Mouse (Mus musculus): Measurements from ENCODE around the gene Glg1. TPM values are rescaled to one million over a fixed set of nuclear protein-coding genes. Genes with fewer than 3 reads are reported as not detected.
"Not testable (repeated sequence)": the region's sequence is repeated elsewhere in the genome, so short reads cannot be mapped to it uniquely, and the experiment has no call there.

Gene Glg1
- polyA plus RNA-seq, 1 experiment from 2014 or later, result 85.1 TPM

GRCm38 (mm10) chr8:111248136-111248535 lies 10.9 kb downstream of the Glg1 start:
- Histone ChIP-seq H3K36me3 (ENCODE audit: control insufficient read depth, insufficient read depth, low read length) (no peaks in the 10 kb centered on the region), H3K4me3 (ENCODE audit: control insufficient read depth in 1 of 2, insufficient read depth in 1 of 2, low read depth in 1 of 2, low read length in 2 of 2) (no peak overlapping the region), H3K9me3 (ENCODE audit: control insufficient read depth, low read length) (no peaks in the 10 kb centered on the region), H3K4me2 (ENCODE audit: low read length) (no peak overlapping the region), H3K27me3 (ENCODE audit: control insufficient read depth, insufficient read depth, low read length) (no peaks in the 10 kb centered on the region), H3K9ac (ENCODE audit: low read length) (no peak overlapping the region), H3K4me1 (ENCODE audit: control insufficient read depth in 2 of 2, insufficient read depth in 2 of 2, low read length in 2 of 2) (peaks cover 0 to 5% of the 10 kb centered on the region in 2 experiments; a peak in 2 of 4 replicates), H3K27ac (replicated peaks in 1 of 2; ENCODE audit: control insufficient read depth in 1 of 2, insufficient read depth in 1 of 2, low read depth in 2 of 2, low read length in 2 of 2) (no peak overlapping the region)
- ATAC-seq (ENCODE audit: insufficient number of reproducible peaks, insufficient read depth, low FRiP score, low read depth), result no peak

GRCm38 (mm10) chr8:111246864-111247263 lies 12.2 kb downstream of the Glg1 start:
- not testable (repeated sequence) for H3K4me1 ChIP-seq (ENCODE audit: control insufficient read depth in 2 of 2, insufficient read depth in 2 of 2, low read length in 2 of 2); H3K36me3 ChIP-seq (ENCODE audit: control insufficient read depth, insufficient read depth, low read length); H3K4me2 ChIP-seq (ENCODE audit: low read length); H3K27me3 ChIP-seq (ENCODE audit: control insufficient read depth, insufficient read depth, low read length); ATAC-seq (ENCODE audit: insufficient number of reproducible peaks, insufficient read depth, low FRiP score, low read depth); H3K9me3 ChIP-seq (ENCODE audit: control insufficient read depth, low read length); H3K4me3 ChIP-seq (ENCODE audit: control insufficient read depth in 1 of 2, insufficient read depth in 1 of 2, low read depth in 1 of 2, low read length in 2 of 2); H3K9ac ChIP-seq (ENCODE audit: low read length); H3K27ac ChIP-seq (replicated peaks in 1 of 2; ENCODE audit: control insufficient read depth in 1 of 2, insufficient read depth in 1 of 2, low read depth in 2 of 2, low read length in 2 of 2)
- 87% methylated on average over 1 of the region's 1 CpGs for WGBS

GRCm38 (mm10) chr8:111246287-111246830 lies 12.7 kb downstream of the Glg1 start:
- Histone ChIP-seq H3K9me3 (ENCODE audit: control insufficient read depth, low read length) (no peaks in the 10 kb centered on the region), H3K4me3 (ENCODE audit: control insufficient read depth in 1 of 2, insufficient read depth in 1 of 2, low read depth in 1 of 2, low read length in 2 of 2) (no peak overlapping the region), H3K9ac (ENCODE audit: low read length) (no peak overlapping the region), H3K36me3 (ENCODE audit: control insufficient read depth, insufficient read depth, low read length) (no peaks in the 10 kb centered on the region), H3K4me2 (ENCODE audit: low read length) (no peak overlapping the region), H3K27me3 (ENCODE audit: control insufficient read depth, insufficient read depth, low read length) (no peaks in the 10 kb centered on the region), H3K27ac (replicated peaks in 1 of 2; ENCODE audit: control insufficient read depth in 1 of 2, insufficient read depth in 1 of 2, low read depth in 2 of 2, low read length in 2 of 2) (no peak overlapping the region), H3K4me1 (ENCODE audit: control insufficient read depth in 2 of 2, insufficient read depth in 2 of 2, low read length in 2 of 2) (peaks cover 0 to 5% of the 10 kb centered on the region in 2 experiments; a peak in 2 of 4 replicates)
- ATAC-seq (ENCODE audit: insufficient number of reproducible peaks, insufficient read depth, low FRiP score, low read depth), result no peak
- WGBS, result 60% methylated on average over 4 of the region's 4 CpGs

- H3K36me3 ChIP-seq (ENCODE audit: control insufficient read depth, insufficient read depth, low read length), result no peaks in the 10 kb centered on the region
- peaks cover 3 to 11% of the 10 kb centered on the region in 2 experiments; a peak in 1 of 4 replicates for H3K4me1 ChIP-seq (ENCODE audit: control insufficient read depth in 2 of 2, insufficient read depth in 2 of 2, low read length in 2 of 2)
- ATAC-seq (ENCODE audit: insufficient number of reproducible peaks, insufficient read depth, low FRiP score, low read depth), result no peak
- H3K4me2 ChIP-seq (ENCODE audit: low read length), result no peak overlapping the region
- H3K9ac ChIP-seq (ENCODE audit: low read length), result no peak overlapping the region
- no peak overlapping the region for H3K27ac ChIP-seq (replicated peaks in 1 of 2; ENCODE audit: control insufficient read depth in 1 of 2, insufficient read depth in 1 of 2, low read depth in 2 of 2, low read length in 2 of 2)
- 73% methylated on average over 3 of the region's 3 CpGs for WGBS
- no peaks in the 10 kb centered on the region for H3K27me3 ChIP-seq (ENCODE audit: control insufficient read depth, insufficient read depth, low read length)
- H3K9me3 ChIP-seq (ENCODE audit: control insufficient read depth, low read length), result no peaks in the 10 kb centered on the region
- no peak overlapping the region for H3K4me3 ChIP-seq (ENCODE audit: control insufficient read depth in 1 of 2, insufficient read depth in 1 of 2, low read depth in 1 of 2, low read length in 2 of 2)
Measured at GRCm38 (mm10) chr8:111237301-111237700, 21.7 kb downstream of the Glg1 start.

GRCm38 (mm10) chr8:111233730-111234129 lies 25.3 kb downstream of the Glg1 start:
- no peak overlapping the region for H3K27ac ChIP-seq (replicated peaks in 1 of 2; ENCODE audit: control insufficient read depth in 1 of 2, insufficient read depth in 1 of 2, low read depth in 2 of 2, low read length in 2 of 2)
- H3K9ac ChIP-seq (ENCODE audit: low read length), result no peak overlapping the region
- peaks cover 3 to 11% of the 10 kb centered on the region in 2 experiments; a peak in 1 of 4 replicates for H3K4me1 ChIP-seq (ENCODE audit: control insufficient read depth in 2 of 2, insufficient read depth in 2 of 2, low read length in 2 of 2)
- no peak overlapping the region for H3K4me2 ChIP-seq (ENCODE audit: low read length)
- no peaks in the 10 kb centered on the region for H3K27me3 ChIP-seq (ENCODE audit: control insufficient read depth, insufficient read depth, low read length)
- H3K4me3 ChIP-seq (ENCODE audit: control insufficient read depth in 1 of 2, insufficient read depth in 1 of 2, low read depth in 1 of 2, low read length in 2 of 2), result no peak overlapping the region
- no peaks in the 10 kb centered on the region for H3K9me3 ChIP-seq (ENCODE audit: control insufficient read depth, low read length)
- no peaks in the 10 kb centered on the region for H3K36me3 ChIP-seq (ENCODE audit: control insufficient read depth, insufficient read depth, low read length)
- ATAC-seq (ENCODE audit: insufficient number of reproducible peaks, insufficient read depth, low FRiP score, low read depth), result no peak
- WGBS, result 93% methylated on average over 2 of the region's 2 CpGs

- no peak for ATAC-seq (ENCODE audit: insufficient number of reproducible peaks, insufficient read depth, low FRiP score, low read depth)
- Histone ChIP-seq H3K4me1 (ENCODE audit: control insufficient read depth in 2 of 2, insufficient read depth in 2 of 2, low read length in 2 of 2) (peaks cover 3 to 6% of the 10 kb centered on the region in 2 experiments; a peak in 3 of 4 replicates), H3K9me3 (ENCODE audit: control insufficient read depth, low read length) (no peaks in the 10 kb centered on the region), H3K27ac (replicated peaks in 1 of 2; ENCODE audit: control insufficient read depth in 1 of 2, insufficient read depth in 1 of 2, low read depth in 2 of 2, low read length in 2 of 2) (no peak overlapping the region), H3K4me2 (ENCODE audit: low read length) (no peak overlapping the region), H3K4me3 (ENCODE audit: control insufficient read depth in 1 of 2, insufficient read depth in 1 of 2, low read depth in 1 of 2, low read length in 2 of 2) (no peak overlapping the region), H3K27me3 (ENCODE audit: control insufficient read depth, insufficient read depth, low read length) (no peaks in the 10 kb centered on the region), H3K36me3 (ENCODE audit: control insufficient read depth, insufficient read depth, low read length) (no peaks in the 10 kb centered on the region), H3K9ac (ENCODE audit: low read length) (no peak overlapping the region)
- 74% methylated on average over 5 of the region's 5 CpGs for WGBS
Measured at GRCm38 (mm10) chr8:111224153-111224552, 34.9 kb downstream of the Glg1 start.

- Histone ChIP-seq H3K36me3 (ENCODE audit: control insufficient read depth, insufficient read depth, low read length) (no peaks in the 10 kb centered on the region), H3K27me3 (ENCODE audit: control insufficient read depth, insufficient read depth, low read length) (no peaks in the 10 kb centered on the region), H3K9me3 (ENCODE audit: control insufficient read depth, low read length) (no peaks in the 10 kb centered on the region), H3K27ac (replicated peaks in 1 of 2; ENCODE audit: control insufficient read depth in 1 of 2, insufficient read depth in 1 of 2, low read depth in 2 of 2, low read length in 2 of 2) (no peak overlapping the region), H3K4me2 (ENCODE audit: low read length) (no peak overlapping the region), H3K4me1 (ENCODE audit: control insufficient read depth in 2 of 2, insufficient read depth in 2 of 2, low read length in 2 of 2) (peaks cover 0 to 2% of the 10 kb centered on the region in 2 experiments; a peak in 2 of 4 replicates), H3K4me3 (ENCODE audit: control insufficient read depth in 1 of 2, insufficient read depth in 1 of 2, low read depth in 1 of 2, low read length in 2 of 2) (no peak overlapping the region), H3K9ac (ENCODE audit: low read length) (no peak overlapping the region)
- WGBS, result 18% methylated on average over 3 of the region's 3 CpGs
- ATAC-seq (ENCODE audit: insufficient number of reproducible peaks, insufficient read depth, low FRiP score, low read depth), result no peak
Measured at GRCm38 (mm10) chr8:111218107-111218506, 40.9 kb downstream of the Glg1 start.

DNA sequence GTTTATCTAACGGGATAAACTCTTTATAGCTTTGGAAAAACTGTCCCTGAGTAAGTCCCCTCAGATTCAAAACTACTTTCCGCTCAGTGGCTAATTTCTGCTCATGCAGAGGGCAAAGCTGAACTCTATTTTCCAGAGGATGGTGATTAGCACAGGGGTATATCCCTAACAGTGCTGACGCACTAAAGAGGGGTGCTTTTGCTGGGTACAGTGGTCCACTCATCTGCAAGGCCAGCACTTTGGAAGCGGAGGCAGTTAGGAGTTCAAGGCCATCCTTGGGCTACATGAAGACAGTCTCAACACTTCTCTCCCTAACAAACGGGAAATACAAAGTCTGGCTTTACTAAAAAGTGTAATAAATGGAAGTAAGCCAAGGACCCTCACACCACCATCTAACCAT lies 45.6 kb downstream of the Glg1 start:
- no peak overlapping the region for H3K27ac ChIP-seq (replicated peaks in 1 of 2; ENCODE audit: control insufficient read depth in 1 of 2, insufficient read depth in 1 of 2, low read depth in 2 of 2, low read length in 2 of 2)
- H3K36me3 ChIP-seq (ENCODE audit: control insufficient read depth, insufficient read depth, low read length), result no peaks in the 10 kb centered on the region
- peaks cover 0 to 6% of the 10 kb centered on the region in 2 experiments; a peak in 1 of 4 replicates for H3K4me1 ChIP-seq (ENCODE audit: control insufficient read depth in 2 of 2, insufficient read depth in 2 of 2, low read length in 2 of 2)
- H3K9me3 ChIP-seq (ENCODE audit: control insufficient read depth, low read length), result no peaks in the 10 kb centered on the region
- WGBS, result 88% methylated on average over 5 of the region's 5 CpGs
- no peak overlapping the region for H3K4me2 ChIP-seq (ENCODE audit: low read length)
- H3K27me3 ChIP-seq (ENCODE audit: control insufficient read depth, insufficient read depth, low read length), result no peaks in the 10 kb centered on the region
- H3K4me3 ChIP-seq (ENCODE audit: control insufficient read depth in 1 of 2, insufficient read depth in 1 of 2, low read depth in 1 of 2, low read length in 2 of 2), result no peak overlapping the region
- no peak for ATAC-seq (ENCODE audit: insufficient number of reproducible peaks, insufficient read depth, low FRiP score, low read depth)
- no peak overlapping the region for H3K9ac ChIP-seq (ENCODE audit: low read length)
